Mouse (Mus musculus) Patski (cell line): ENCODE data around the gene Rusc1. TPM values are rescaled to one million over a fixed set of nuclear protein-coding genes. Genes with fewer than 3 reads are reported as not detected.

Experiments
- ATAC-seq: fragments of 100-300 bp; one replicate; pipeline ENCODE4 v1.8.0; 2021
- CTCF ChIA-PET: fragments of 350-600 bp; sonication (Branson Sonifier 250); formaldehyde crosslinking; loops from one replicate; lab custom pipeline; 2022; ENCODE audit warnings: inconsistent platforms; lab: Charles Lee
- POLR2A ChIA-PET: fragments of 350-600 bp; sonication (Branson Sonifier 250); formaldehyde crosslinking; loops from one replicate; lab custom pipeline; 2022; ENCODE audit warnings: antibody characterized with exemption, inconsistent platforms; lab: Charles Lee
- DNase-seq: peaks from one replicate; pipeline ENCODE4 v3.0.0-alpha.2; 2011; ENCODE audit warnings: low read depth, low spot score
- H3K27me3 ChIP-seq: fragments of 371-371 bp; one replicate; pipeline ENCODE4 v1.5.1; 2021
- CTCF ChIP-seq: fragments of 100-300 bp; IDR thresholded peaks from one replicate; pipeline ENCODE4 v1.5.1; 2021
- in situ Hi-C: fragments of 300-500 bp; cut with MboI; formaldehyde crosslinking; loops from 3 replicates; pipeline ENCODE4 v1.11.1; 2018; ENCODE audit warnings: low pct_unique_long_range_greater_than_20kb, mixed read lengths
- polyA plus RNA-seq: library from polyadenylated mRNA; unstranded; gene quantifications from one replicate; pipeline ENCODE4 v1.2.3, GENCODE M21; 2021

Rusc1 gene
- polyA plus RNA-seq, 1 experiment from 2014 or later = 55.6 TPM

DNA sequence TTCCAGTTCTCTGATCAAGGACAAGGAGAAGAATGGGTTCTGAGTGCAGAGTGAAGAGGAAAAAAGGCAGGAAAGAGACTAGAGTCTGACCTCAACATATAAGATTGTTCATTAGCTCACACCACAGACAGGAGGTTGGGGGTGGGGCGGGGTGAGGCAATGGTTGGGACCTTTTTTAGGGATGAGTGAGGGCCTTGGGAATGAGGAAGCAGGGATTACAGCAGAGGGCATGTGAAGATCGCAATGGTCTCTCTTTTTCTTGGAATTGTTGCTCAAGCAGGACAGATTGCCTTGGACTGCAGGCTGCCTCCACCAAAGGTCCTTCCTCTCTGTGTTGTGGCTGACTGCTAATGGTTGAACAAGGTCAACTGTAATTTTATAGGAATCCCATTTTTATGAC, 30.2 kb upstream of the Rusc1 start:
- ChIA-PET CTCF (interaction anchor here (0.6 to 1.6 kb wide), 6 partner anchors 8 to 184 kb away, joined by 3 to 4 read pairs (median 4); partner anchors contain the start of gene Scamp3), POLR2A (no interaction called here)
- ATAC-seq = peak; percentile 64
- no peak for TF ChIP-seq CTCF
- in situ Hi-C loops = loop anchor here (5.0 kb wide), 2 partner anchors 34 to 69 kb away; no protein-coding TSS in a partner anchor
- peak; percentile 69 for DNase-seq
- H3K27me3 ChIP-seq = no peaks in the 10 kb centered on the region

- ATAC-seq (no peak), DNase-seq (no peak)
- ChIA-PET CTCF (interaction anchor here (0.6 to 3.2 kb wide), 20 partner anchors 8 to 206 kb away, joined by 3 to 26 read pairs (median 4); partner anchors contain the start of genes Fdps, Pklr and Scamp3), POLR2A (interaction anchor here (0.6 to 2.1 kb wide), 5 partner anchors 24 to 151 kb away, joined by 3 to 6 read pairs (median 4); partner anchors contain the start of gene Hcn3)
- no peaks in the 10 kb centered on the region for H3K27me3 ChIP-seq
- TF ChIP-seq CTCF = peak; percentile 65
- in situ Hi-C loops = no loop called here
These were observed 22.4 kb upstream of the Rusc1 start for GRCm38 (mm10) chr3:89115522-89115921.

- in situ Hi-C loops = no loop called here
- CTCF ChIA-PET = interaction anchor here (1.2 to 1.7 kb wide), 3 partner anchors 10 to 64 kb away, joined by 3 to 5 read pairs (median 3); partner anchors contain the start of gene Scamp3
- no peak for TF ChIP-seq CTCF
- DNase-seq (peak; percentile 82), ATAC-seq (peak; percentile 87)
- POLR2A ChIA-PET = interaction anchor here (0.6 to 1.4 kb wide), 2 partner anchors 12 to 21 kb away, joined by 6 read pairs; no protein-coding TSS in a partner anchor
- H3K27me3 ChIP-seq = no peaks in the 10 kb centered on the region
These were observed 19.9 kb upstream of the Rusc1 start for GRCm38 (mm10) chr3:89113058-89113457.

GRCm38 (mm10) chr3:89108146-89108545, 15.0 kb upstream of the Rusc1 start:
- in situ Hi-C loops = no loop called here
- CTCF ChIA-PET = interaction anchor here (1.1 to 1.2 kb wide), 2 partner anchors 45 to 52 kb away, joined by 3 read pairs; partner anchors contain the start of gene Hcn3
- POLR2A ChIA-PET = no interaction called here

DNA sequence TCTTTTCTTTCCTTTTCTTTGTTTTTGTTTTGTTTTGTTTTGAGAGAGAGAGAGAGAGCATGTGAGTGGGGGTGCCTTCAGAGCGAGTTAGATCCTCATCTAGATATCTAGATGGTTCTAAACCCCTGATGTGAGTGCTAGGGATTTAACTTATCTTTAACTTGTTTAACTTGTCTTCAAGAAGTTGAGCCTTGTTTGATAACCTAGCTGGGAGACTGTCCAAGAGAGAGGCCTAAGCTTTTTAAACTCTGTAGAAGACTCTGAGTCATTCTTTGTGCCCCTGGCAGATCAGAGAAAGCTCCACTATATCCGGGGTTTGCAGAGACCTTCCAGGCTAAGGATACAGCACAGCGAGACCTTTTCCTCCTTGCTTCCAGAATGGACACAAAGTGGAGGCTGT, 14.4 kb upstream of the Rusc1 start:
- ATAC-seq = no peak
- ChIA-PET POLR2A (no interaction called here), CTCF (interaction anchor here (0.8 to 1.6 kb wide), 5 partner anchors 10 to 89 kb away, joined by 3 to 4 read pairs (median 3); partner anchors contain the start of gene Hcn3)
- no peak for DNase-seq
- in situ Hi-C loops = no loop called here
- no peak for TF ChIP-seq CTCF
- no peaks in the 10 kb centered on the region for H3K27me3 ChIP-seq

More at GRCm38 (mm10) chr3:89108146-89108545, 15.0 kb upstream of the Rusc1 start:
- TF ChIP-seq CTCF = no peak
- DNase-seq = no peak
- no peak for ATAC-seq
- H3K27me3 ChIP-seq = no peaks in the 10 kb centered on the region

- H3K27me3 ChIP-seq = no peaks in the 10 kb centered on the region
- no peak for DNase-seq
- POLR2A ChIA-PET = no interaction called here
- ATAC-seq = no peak
- in situ Hi-C loops = no loop called here
- CTCF ChIA-PET = interaction anchor here (0.8 to 1.6 kb wide), 3 partner anchors 9 to 89 kb away, joined by 3 to 4 read pairs (median 3); no protein-coding TSS in a partner anchor
- no peak for TF ChIP-seq CTCF
These were observed 13.8 kb upstream of the Rusc1 start for GRCm38 (mm10) chr3:89106881-89107280.

DNA sequence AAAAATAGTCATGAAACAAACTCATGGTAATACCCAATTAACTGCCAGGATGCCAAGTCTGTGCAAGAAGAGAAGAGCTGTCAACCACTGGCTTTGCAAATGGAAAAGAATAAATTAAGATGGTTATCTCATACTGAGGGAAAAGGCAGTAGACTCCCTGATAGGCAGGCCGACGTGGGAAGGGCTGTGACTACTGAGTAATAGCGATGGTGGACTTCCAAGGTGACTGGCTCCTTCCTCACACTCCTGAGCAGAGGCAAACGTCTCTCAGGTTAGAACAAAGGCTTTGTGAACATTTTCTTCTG, 10.1 kb upstream of the Rusc1 start:
- ATAC-seq = no peak
- ChIA-PET POLR2A (no interaction called here), CTCF (interaction anchor here (1.5 kb wide), 1 partner anchor 10 kb away, joined by 3 read pairs; no protein-coding TSS in a partner anchor)
- DNase-seq = no peak
- no peak for TF ChIP-seq CTCF
- in situ Hi-C loops = no loop called here
- no peaks in the 10 kb centered on the region for H3K27me3 ChIP-seq

GRCm38 (mm10) chr3:89102495-89103290, 9.6 kb upstream of the Rusc1 start:
- DNase-seq = no peak
- ChIA-PET POLR2A (interaction anchor here (1.7 kb wide), 1 partner anchor 11 kb away, joined by 5 read pairs; no protein-coding TSS in a partner anchor), CTCF (interaction anchor here (1.5 to 1.7 kb wide), 2 partner anchors 10 to 12 kb away, joined by 3 to 6 read pairs; no protein-coding TSS in a partner anchor)
- in situ Hi-C loops = no loop called here
- no peak for TF ChIP-seq CTCF
- no peak for ATAC-seq
- H3K27me3 ChIP-seq = no peaks in the 10 kb centered on the region

GRCm38 (mm10) chr3:89101812-89102494, 8.8 kb upstream of the Rusc1 start, which contains the start of gene Fdps:
Fdps (minus strand) TSS chr3:89101959.
- TF ChIP-seq CTCF = no peak
- in situ Hi-C loops = no loop called here
- DNase-seq (peak; percentile 100), ATAC-seq (peak; percentile 92)
- ChIA-PET CTCF (interaction anchor here (1.3 to 1.7 kb wide), 3 partner anchors 13 to 126 kb away, joined by 3 to 6 read pairs (median 4); partner anchors contain the start of gene Mtx1), POLR2A (interaction anchor here (0.6 to 1.7 kb wide), 4 partner anchors 10 to 176 kb away, joined by 3 to 5 read pairs (median 4); partner anchors contain the start of gene Thbs3)
- H3K27me3 ChIP-seq = no peaks in the 10 kb centered on the region

GRCm38 (mm10) chr3:89101459-89101811, 8.3 kb upstream of the Rusc1 start:
- no peaks in the 10 kb centered on the region for H3K27me3 ChIP-seq
- CTCF ChIA-PET = interaction anchor here (1.3 to 1.7 kb wide), 3 partner anchors 14 to 126 kb away, joined by 3 to 6 read pairs (median 4); partner anchors contain the start of gene Mtx1
- in situ Hi-C loops = no loop called here
- peak; percentile 4 for ATAC-seq
- POLR2A ChIA-PET = interaction anchor here (1.2 to 1.7 kb wide), 4 partner anchors 8 to 176 kb away, joined by 3 to 5 read pairs (median 4); partner anchors contain the start of gene Thbs3
- no peak for DNase-seq
- TF ChIP-seq CTCF = no peak
